Mouse (Mus musculus) cerebellum, adult 2 months (tissue): ENCODE data around the gene Arhgap24.

Source experiments
- CTCF ChIP-seq: fragments of 200-500 bp; IDR thresholded peaks from 2 replicates; pipeline ENCODE4 v1.5.1; 2011; ENCODE audit warnings: low read depth, mild to moderate bottlenecking, control low read depth, low read length, moderate library complexity, borderline replicate concordance; ENCODE audit not compliant: insufficient read depth
- POLR2A ChIP-seq: fragments of 200-500 bp; IDR thresholded peaks from 2 replicates; pipeline ENCODE4 v1.6.1; 2011; ENCODE audit warnings: low read length, control low read depth, borderline replicate concordance; ENCODE audit not compliant: insufficient read depth

DNA sequence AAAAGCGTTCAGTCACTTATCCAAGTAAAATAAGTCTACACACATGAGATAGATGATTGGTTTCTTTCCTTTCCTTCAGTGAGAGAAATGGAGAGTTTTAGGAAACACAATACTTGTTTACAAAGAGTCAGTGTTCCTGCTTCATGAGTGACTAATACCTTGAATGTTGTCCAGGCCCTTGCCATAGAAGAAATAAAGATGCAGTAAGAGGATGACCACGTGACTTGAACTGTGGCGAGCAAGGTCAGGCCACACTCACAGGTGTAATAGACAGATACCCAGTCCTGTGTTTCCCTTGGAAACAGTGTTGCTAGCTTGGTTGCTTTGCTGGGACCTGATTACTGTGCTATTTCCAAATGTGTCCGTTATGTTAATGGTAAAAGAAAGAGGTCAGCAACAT, 23.4 kb downstream of the Arhgap24 start:
- TF ChIP-seq POLR2A = no peak
- no peak for TF ChIP-seq CTCF
